In the genomic region with DNA sequence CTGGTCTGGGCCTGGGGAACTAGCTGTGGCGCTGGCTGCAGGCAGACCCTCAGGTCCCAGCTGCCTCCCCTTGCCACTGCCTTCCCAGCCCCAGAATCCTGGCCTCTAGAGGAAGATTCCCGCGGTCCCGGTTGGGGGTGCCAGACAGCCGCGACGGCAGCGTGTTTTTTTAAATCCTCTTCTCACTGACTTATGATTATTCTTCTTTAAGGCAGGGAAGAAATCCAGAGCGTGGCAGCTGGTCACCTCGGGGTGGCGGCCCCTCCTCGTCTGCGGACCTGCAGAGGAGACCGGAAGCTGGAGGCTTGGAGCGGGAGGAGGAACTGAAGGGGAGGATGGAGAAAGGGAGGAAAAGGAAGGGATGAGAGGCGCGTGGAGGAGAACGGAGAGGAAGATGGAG, we compare ENCODE assay signal across 8 mouse cellular contexts. TPM values are rescaled to one million over a fixed set of nuclear protein-coding genes. Genes with fewer than 3 reads are reported as not detected.
A peak's percentile ranks its signal among the peaks of the same experiment; 100 is the strongest.
DNase-seq lines count a peak whose midpoint lies in the region; ATAC-seq and TF ChIP-seq lines count a peak whose summit lies in the region.

No protein-coding gene starts in this region.

- DNase-seq in layer of hippocampus, adult 11-12 months (ENCODE audit: low spot score), result peak; percentile 65
- no peak for DNase-seq in layer of hippocampus, adult 9-10 months (ENCODE audit: low spot score)
- peak; percentile 88 for DNase-seq in heart, postnatal 0 days (ENCODE audit: low spot score)
- peak; percentile 84 for DNase-seq in kidney, postnatal 14 days
- DNase-seq in liver, embryonic 14.5 days (ENCODE audit: low read depth in 3 of 3, low spot score in 3 of 3), result no peak

- H3K27ac ChIP-seq in forebrain, embryonic 13.5 days, result peak overlapping the region; percentile 91
- H3K27ac ChIP-seq in heart, postnatal 0 days (ENCODE audit: low read depth), result peak overlapping the region; percentile 31
- no peak overlapping the region for H3K27ac ChIP-seq in liver, embryonic 14.5 days
- H3K27ac ChIP-seq in neural tube, embryonic 14.5 days (ENCODE audit: low read depth, low read length), result peak overlapping the region; percentile 84

- H3K4me2 ChIP-seq in forebrain, embryonic 13.5 days, result peak overlapping the region; percentile 50
- H3K4me2 ChIP-seq in heart, postnatal 0 days (ENCODE audit: low read depth, low read length), result peak overlapping the region; percentile 22
- no peak overlapping the region for H3K4me2 ChIP-seq in liver, embryonic 14.5 days (ENCODE audit: low read depth)
- H3K4me2 ChIP-seq in neural tube, embryonic 14.5 days (ENCODE audit: low read depth, low read length), result peak overlapping the region; percentile 33

- peak overlapping the region; percentile 9 for H3K4me3 ChIP-seq in forebrain, embryonic 13.5 days
- H3K4me3 ChIP-seq in heart, postnatal 0 days (ENCODE audit: low read depth, low read length), result 0 out of 2 replicates have a peak overlapping the region, but pooled peaks have one; percentile 14
- no peak overlapping the region for H3K4me3 ChIP-seq in liver, embryonic 14.5 days (ENCODE audit: insufficient read depth in 1 of 2, low read depth in 2 of 2, low read length in 2 of 2)
- H3K4me3 ChIP-seq in neural tube, embryonic 14.5 days (ENCODE audit: low read depth, low read length), result peak overlapping the region; percentile 4; the same call in 1 of the 2 replicates

- no peaks in the 10 kb centered on the region for H3K9me3 ChIP-seq in forebrain, embryonic 13.5 days (replicated peaks)
- no peaks in the 10 kb centered on the region for H3K9me3 ChIP-seq in heart, postnatal 0 days (replicated peaks; ENCODE audit: control insufficient read depth, low read length)
- H3K9me3 ChIP-seq in liver, embryonic 14.5 days (ENCODE audit: control insufficient read depth, low read length), result no peaks in the 10 kb centered on the region
- no peaks in the 10 kb centered on the region for H3K9me3 ChIP-seq in neural tube, embryonic 14.5 days (ENCODE audit: control insufficient read depth, low read length)

- ATAC-seq in forebrain, embryonic 13.5 days, result peak; percentile 68
- peak; percentile 74 for ATAC-seq in heart, postnatal 0 days (ENCODE audit: insufficient read depth, low read depth)
- ATAC-seq in liver, embryonic 14.5 days (ENCODE audit: insufficient read depth), result no peak
- peak; percentile 56 for ATAC-seq in neural tube, embryonic 14.5 days (ENCODE audit: low read depth)
- no peak for ATAC-seq in erythroid progenitor cell, adult 5-6 weeks (replicated peaks; ENCODE audit: low FRiP score, poor library complexity, severe bottlenecking)

- peaks cover 33% of the 10 kb centered on the region for H3K4me1 ChIP-seq in forebrain, embryonic 13.5 days
- H3K4me1 ChIP-seq in heart, postnatal 0 days (ENCODE audit: control insufficient read depth, insufficient read depth), result peaks cover 13% of the 10 kb centered on the region
- peaks cover 0 to 3% of the 10 kb centered on the region in 2 experiments; a peak in 1 of 4 replicates for H3K4me1 ChIP-seq in liver, embryonic 14.5 days (replicated peaks; ENCODE audit: control insufficient read depth in 2 of 2, insufficient read depth in 2 of 2, low read length in 1 of 2)
- H3K4me1 ChIP-seq in neural tube, embryonic 14.5 days (ENCODE audit: control insufficient read depth, insufficient read depth, low read length), result peaks cover 14% of the 10 kb centered on the region

- H3K36me3 ChIP-seq in forebrain, embryonic 13.5 days (ENCODE audit: poor library complexity, severe bottlenecking), result no peaks in the 10 kb centered on the region
- no peaks in the 10 kb centered on the region for H3K36me3 ChIP-seq in heart, postnatal 0 days (replicated peaks; ENCODE audit: control insufficient read depth, insufficient read depth, low read length)
- no peaks in the 10 kb centered on the region for H3K36me3 ChIP-seq in liver, embryonic 14.5 days (replicated peaks; ENCODE audit: control insufficient read depth, insufficient read depth, low read depth)
- H3K36me3 ChIP-seq in neural tube, embryonic 14.5 days (ENCODE audit: control insufficient read depth, insufficient read depth, low read length), result no peaks in the 10 kb centered on the region

- H3K27me3 ChIP-seq in forebrain, embryonic 13.5 days, result no peaks in the 10 kb centered on the region
- no peaks in the 10 kb centered on the region for H3K27me3 ChIP-seq in heart, postnatal 0 days (ENCODE audit: control insufficient read depth, insufficient read depth, low read length)
- H3K27me3 ChIP-seq in liver, embryonic 14.5 days (ENCODE audit: control insufficient read depth, insufficient read depth, low read length), result no peaks in the 10 kb centered on the region
- H3K27me3 ChIP-seq in neural tube, embryonic 14.5 days (ENCODE audit: control insufficient read depth, insufficient read depth, low read length), result no peaks in the 10 kb centered on the region

- peak; percentile 57 for TF ChIP-seq CTCF in heart, postnatal 0 days (IDR thresholded peaks at IDR 0.05; ENCODE audit: low read depth)
- TF ChIP-seq CTCF in liver, embryonic 14.5 days (IDR thresholded peaks at IDR 0.05; ENCODE audit: low read depth), result peak; percentile 29; the same call in 1 of the 2 replicates

- peak overlapping the region; percentile 64 for H3K9ac ChIP-seq in forebrain, embryonic 13.5 days
- H3K9ac ChIP-seq in heart, postnatal 0 days (replicated peaks; ENCODE audit: low read depth, low read length), result no peak overlapping the region
- H3K9ac ChIP-seq in liver, embryonic 14.5 days (replicated peaks), result no peak overlapping the region
- peak overlapping the region; percentile 39; the same call in 1 of the 2 replicates for H3K9ac ChIP-seq in neural tube, embryonic 14.5 days (replicated peaks; ENCODE audit: low read depth, low read length)

- under 1% methylated on average over 18 of the region's 18 CpGs for WGBS in forebrain, embryonic 13.5 days
- 5% methylated on average over 18 of the region's 18 CpGs for WGBS in heart, postnatal 0 days
- WGBS in liver, embryonic 14.5 days (ENCODE audit: insufficient replicate concordance), result 10% methylated on average over 18 of the region's 18 CpGs
- WGBS in neural tube, embryonic 14.5 days, result 1% methylated on average over 18 of the region's 18 CpGs

- no peak for TF ChIP-seq EP300 in heart, postnatal 0 days (IDR thresholded peaks at IDR 0.05; ENCODE audit: low read depth)
- TF ChIP-seq EP300 in liver, embryonic 14.5 days (IDR thresholded peaks at IDR 0.05; ENCODE audit: low read depth), result no peak

RNA-seq across cellular contexts. Expression of a gene that starts 18.7 kb away (rescaled TPM):
- 0.49 and 1.1 TPM in 2 replicates for polyA plus RNA-seq in forebrain, embryonic 13.5 days (2015; fragmentation: Nextera tagmentation; extraction: Ambion mirVana)
- total RNA-seq in heart, postnatal 0 days (2014; rRNA removed; ENCODE audit: low replicate concordance), result not detected in 2 replicates
- polyA plus RNA-seq in heart, postnatal 0 days (2015; fragmentation: Nextera tagmentation; extraction: Ambion mirVana), result 3.1 and 3.6 TPM in 2 replicates
- polyA plus RNA-seq in liver, embryonic 14.5 days (2012; rRNA removed), result 0.04 TPM in 1 of 2 replicates, not detected in the other
- polyA plus RNA-seq in liver, embryonic 14.5 days (2014; fragmentation: Nextera tagmentation; extraction: Ambion mirVana), result 0.17 and 0.23 TPM in 2 replicates
- 1.2 and 1.3 TPM in 2 replicates for polyA plus RNA-seq in neural tube, embryonic 14.5 days (2014; fragmentation: Nextera tagmentation; extraction: Ambion mirVana)
- not detected in 2 replicates for total RNA-seq in erythroid progenitor cell, adult 5-6 weeks (2015; ENCODE audit: low replicate concordance)
- total RNA-seq in erythroid progenitor cell, adult 5-6 weeks (2017; ENCODE audit: low replicate concordance), result not detected in 2 replicates

Comparison
In these comparisons a context has a peak if more than half of its experiments do, and no peak if none do; other contexts are left out.
1. DNase-seq: peak in layer of hippocampus, adult 11-12 months (single experiment), heart, postnatal 0 days (single experiment) and kidney, postnatal 14 days (single experiment); none in layer of hippocampus, adult 9-10 months (single experiment) and liver, embryonic 14.5 days (0 of 3).
2. ATAC-seq: peak in forebrain, embryonic 13.5 days (single experiment), heart, postnatal 0 days (single experiment) and neural tube, embryonic 14.5 days (single experiment); none in liver, embryonic 14.5 days (single experiment) and erythroid progenitor cell, adult 5-6 weeks (single experiment).
3. H3K4me3 ChIP-seq: peak in forebrain, embryonic 13.5 days (single experiment), heart, postnatal 0 days (single experiment) and neural tube, embryonic 14.5 days (single experiment); none in liver, embryonic 14.5 days (0 of 2).
4. H3K9ac ChIP-seq: peak in forebrain, embryonic 13.5 days (single experiment) and neural tube, embryonic 14.5 days (single experiment); none in heart, postnatal 0 days (single experiment) and liver, embryonic 14.5 days (single experiment).